Comparison of ENCODE assay signal across 8 mouse cellular contexts in genomic region chr3:32395771-32396551, GRCm38 (mm10). TPM values are rescaled to one million over a fixed set of nuclear protein-coding genes. Genes with fewer than 3 reads are reported as not detected.
DNase-seq lines count a peak whose midpoint lies in the region; ATAC-seq and TF ChIP-seq lines count a peak whose summit lies in the region.

No protein-coding gene starts in this region.

- H3K9ac ChIP-seq in forebrain, postnatal 0 days: peak overlapping the region; percentile 49
- H3K9ac ChIP-seq in intestine, embryonic 14.5 days (ENCODE audit: low read length): peak overlapping the region; percentile 94
- peak overlapping the region; percentile 93 for H3K9ac ChIP-seq in liver, embryonic 13.5 days

- H3K4me1 ChIP-seq in forebrain, postnatal 0 days (ENCODE audit: insufficient read depth): peaks cover 13% of the 10 kb centered on the region; the same call in 1 of the 2 replicates
- peaks cover 24% of the 10 kb centered on the region for H3K4me1 ChIP-seq in intestine, embryonic 14.5 days (replicated peaks; ENCODE audit: control insufficient read depth, insufficient read depth, low read length)
- peaks cover 39% of the 10 kb centered on the region for H3K4me1 ChIP-seq in liver, embryonic 13.5 days (replicated peaks)

- peak; percentile 17 for DNase-seq in urinary bladder, postnatal 25 days (ENCODE audit: low spot score)
- no peak for DNase-seq in urinary bladder, postnatal 4 days (ENCODE audit: low spot score in 2 of 2)
- DNase-seq in cerebellum, adult 9-10 months: peak; percentile 71
- DNase-seq in forebrain, postnatal 0 days: peak; percentile 24
- peak; percentile 81 for DNase-seq in intestine, embryonic 14.5 days (ENCODE audit: low spot score)
- peak; percentile 33 for DNase-seq in liver, embryonic 13.5 days
- DNase-seq in neural tube, embryonic 10.5 days (ENCODE audit: extremely low spot score, low spot score): peak; percentile 42
- DNase-seq in thymus, postnatal 36 days: peak; percentile 27 to 52

- H3K27ac ChIP-seq in forebrain, postnatal 0 days (ENCODE audit: low read depth, low read length): peak overlapping the region; percentile 97
- peak overlapping the region; percentile 96 for H3K27ac ChIP-seq in intestine, embryonic 14.5 days (ENCODE audit: low read depth)
- H3K27ac ChIP-seq in liver, embryonic 13.5 days: peak overlapping the region; percentile 95

- H3K4me3 ChIP-seq in forebrain, postnatal 0 days (ENCODE audit: low read depth, low read length): peak overlapping the region; percentile 91
- H3K4me3 ChIP-seq in intestine, embryonic 14.5 days (ENCODE audit: low read depth, low read length): peak overlapping the region; percentile 82
- H3K4me3 ChIP-seq in liver, embryonic 13.5 days (replicated peaks): peak overlapping the region; percentile 93

- no peaks in the 10 kb centered on the region for H3K27me3 ChIP-seq in forebrain, postnatal 0 days (ENCODE audit: insufficient read depth, low read length)
- no peaks in the 10 kb centered on the region for H3K27me3 ChIP-seq in intestine, embryonic 14.5 days (replicated peaks; ENCODE audit: control insufficient read depth, insufficient read depth, low read length)
- no peaks in the 10 kb centered on the region for H3K27me3 ChIP-seq in liver, embryonic 13.5 days

- no peaks in the 10 kb centered on the region for H3K36me3 ChIP-seq in forebrain, postnatal 0 days (ENCODE audit: insufficient read depth)
- H3K36me3 ChIP-seq in intestine, embryonic 14.5 days (ENCODE audit: control insufficient read depth, insufficient read depth, low read length): no peaks in the 10 kb centered on the region
- no peaks in the 10 kb centered on the region for H3K36me3 ChIP-seq in liver, embryonic 13.5 days

- no peak; the same call in 1 of the 2 replicates for ATAC-seq in forebrain, postnatal 0 days
- ATAC-seq in intestine, embryonic 14.5 days (replicated peaks; ENCODE audit: low FRiP score, low TSS enrichment, low read depth): no peak; the same call in 1 of the 2 replicates
- no peak for ATAC-seq in liver, embryonic 13.5 days (ENCODE audit: low read depth)

- 0 out of 2 replicates have a peak, but pooled peaks have one; percentile 11 for TF ChIP-seq CTCF in forebrain, postnatal 0 days (IDR thresholded peaks at IDR 0.05; ENCODE audit: low read depth)

- 25% methylated on average over 23 of the region's 24 CpGs for WGBS in forebrain, postnatal 0 days
- 18% methylated on average over 23 of the region's 24 CpGs for WGBS in intestine, embryonic 14.5 days
- 12% methylated on average over 24 of the region's 24 CpGs for WGBS in liver, embryonic 13.5 days (ENCODE audit: insufficient replicate concordance)

- no peaks in the 10 kb centered on the region for H3K9me3 ChIP-seq in forebrain, postnatal 0 days (ENCODE audit: low read length)
- no peaks in the 10 kb centered on the region for H3K9me3 ChIP-seq in intestine, embryonic 14.5 days (ENCODE audit: control insufficient read depth, low read length)
- H3K9me3 ChIP-seq in liver, embryonic 13.5 days (replicated peaks): no peaks in the 10 kb centered on the region

- H3K4me2 ChIP-seq in forebrain, postnatal 0 days (ENCODE audit: low read depth): peak overlapping the region; percentile 44
- peak overlapping the region; percentile 71 for H3K4me2 ChIP-seq in intestine, embryonic 14.5 days (ENCODE audit: low read length)
- H3K4me2 ChIP-seq in liver, embryonic 13.5 days: peak overlapping the region; percentile 91

RNA-seq across cellular contexts. Expression of gene Pik3ca, which starts 1.5 kb away (rescaled TPM):
- 45.3 and 55.4 TPM in 2 replicates for total RNA-seq in forebrain, postnatal 0 days (2014; rRNA removed)
- 7.0 and 8.0 TPM in 2 replicates for polyA plus RNA-seq in forebrain, postnatal 0 days (2015; fragmentation: Nextera tagmentation; extraction: Ambion mirVana)
- 16.7 and 19.1 TPM in 2 replicates for polyA plus RNA-seq in intestine, embryonic 14.5 days (2014; fragmentation: Nextera tagmentation; extraction: Ambion mirVana)
- polyA plus RNA-seq in liver, embryonic 13.5 days (2015; fragmentation: Nextera tagmentation; extraction: Ambion mirVana): 3.0 and 3.8 TPM in 2 replicates

RNA-seq across cellular contexts. Expression of gene Zmat3, which starts 30.1 kb away (rescaled TPM):
- total RNA-seq in forebrain, postnatal 0 days (2014; rRNA removed): 9.5 and 13.9 TPM in 2 replicates
- 3.0 and 4.9 TPM in 2 replicates for polyA plus RNA-seq in forebrain, postnatal 0 days (2015; fragmentation: Nextera tagmentation; extraction: Ambion mirVana)
- 5.9 and 7.7 TPM in 2 replicates for polyA plus RNA-seq in intestine, embryonic 14.5 days (2014; fragmentation: Nextera tagmentation; extraction: Ambion mirVana)
- polyA plus RNA-seq in liver, embryonic 13.5 days (2015; fragmentation: Nextera tagmentation; extraction: Ambion mirVana): 0.45 and 0.51 TPM in 2 replicates

Comparison
In these comparisons a context has a peak if more than half of its experiments do, and no peak if none do; other contexts are left out.
1. DNase-seq: peak in urinary bladder, postnatal 25 days (single experiment), cerebellum, adult 9-10 months (single experiment), forebrain, postnatal 0 days (single experiment), intestine, embryonic 14.5 days (single experiment), liver, embryonic 13.5 days (single experiment), neural tube, embryonic 10.5 days (single experiment) and thymus, postnatal 36 days (2 of 2); none in urinary bladder, postnatal 4 days (0 of 2).
2. Peak in every context shown above with its lines, with median percentiles within 50 percentile points of each other: H3K27ac ChIP-seq, H3K4me2 ChIP-seq, H3K4me3 ChIP-seq and H3K9ac ChIP-seq.